Mouse (Mus musculus) forebrain, embryonic 16.5 days (tissue): ENCODE results near the gene Stat5a. TPM values are rescaled to one million over a fixed set of nuclear protein-coding genes. Genes with fewer than 3 reads are reported as not detected.

Experiments
- ATAC-seq: fragments of 200-750 bp; cut with Nextera tagmentation; 2 replicates; pipeline ENCODE4 v1.8.0; 2017; ENCODE audit warnings: mild to moderate bottlenecking, moderate library complexity
- H3K27ac ChIP-seq: fragments of 300-500 bp; sonication (generic); 2 replicates; pipeline ENCODE4 v1.5.1; 2014; ENCODE audit warnings: low read length, control low read depth
- H3K27me3 ChIP-seq: fragments of 300-500 bp; sonication (generic); replicated peaks from 2 replicates; pipeline ENCODE4 v1.6.1; 2014; ENCODE audit warnings: low read length; ENCODE audit not compliant: control insufficient read depth, insufficient read depth
- H3K36me3 ChIP-seq: fragments of 300-500 bp; sonication (generic); 2 replicates; pipeline ENCODE4 v1.6.1; 2014; ENCODE audit not compliant: control insufficient read depth, insufficient read depth
- H3K4me1 ChIP-seq: fragments of 300-500 bp; sonication (generic); replicated peaks from 2 replicates; pipeline ENCODE4 v1.6.1; 2014; ENCODE audit warnings: low read length; ENCODE audit not compliant: control insufficient read depth, insufficient read depth
- H3K4me2 ChIP-seq: fragments of 300-500 bp; sonication (generic); 2 replicates; pipeline ENCODE4 v1.6.1; 2014; ENCODE audit warnings: mild to moderate bottlenecking, low read length, control low read depth
- H3K4me3 ChIP-seq: fragments of 300-500 bp; sonication (generic); replicated peaks from 2 replicates; pipeline ENCODE4 v1.5.1; 2014; ENCODE audit warnings: mild to moderate bottlenecking, low read length, control low read depth
- H3K9ac ChIP-seq: fragments of 300-500 bp; sonication (generic); replicated peaks from 2 replicates; pipeline ENCODE4 v1.6.1; 2014; ENCODE audit warnings: low read depth, low read length, control low read depth
- H3K9me3 ChIP-seq: fragments of 300-500 bp; sonication (generic); 2 replicates; pipeline ENCODE4 v1.6.1; 2016; ENCODE audit warnings: low read length; ENCODE audit not compliant: control insufficient read depth
- WGBS: fragments of 180-500 bp; shearing (Covaris S2); extraction: QIAGEN DNeasy Blood & Tissue Kit; methylation state at CpG from one replicate; pipeline ENCODE4 v1.1.7; 2014; 5-methylcytosine and 5-hydroxymethylcytosine counted together
- polyA plus RNA-seq: library from polyadenylated mRNA; unstranded; fragments of >200 nt; fragmentation: Nextera tagmentation; extraction: Ambion mirVana; gene quantifications from 2 replicates; pipeline ENCODE4 v1.2.1, GENCODE M21; 2015

Gene Stat5a
- polyA plus RNA-seq, 1 experiment from 2014 or later: 1.0 TPM

DNA sequence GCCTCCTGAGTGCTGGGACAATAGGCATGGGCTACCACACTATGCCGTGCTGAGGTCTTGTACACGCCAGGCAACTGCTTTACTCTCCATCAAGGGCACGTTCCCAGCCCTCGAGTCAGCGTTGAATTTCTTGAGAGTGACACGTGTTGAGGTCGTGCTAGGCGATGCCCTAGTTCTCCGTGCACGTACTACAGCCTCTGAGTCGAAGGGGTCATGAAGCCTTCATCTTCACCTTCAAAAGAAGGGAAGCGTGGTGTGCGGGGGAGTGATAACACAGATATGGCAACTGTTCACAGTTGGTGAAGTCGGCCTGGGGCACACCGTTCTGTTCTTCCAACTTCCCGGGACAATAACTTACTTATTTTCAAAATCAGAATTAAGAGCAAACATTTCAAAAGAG lies 39.5 kb upstream of the Stat5a start:
- Histone ChIP-seq H3K27me3 (peaks cover 10% of the 10 kb centered on the region; the same call in 1 of the 2 replicates), H3K4me3 (no peak overlapping the region), H3K36me3 (no peaks in the 10 kb centered on the region), H3K9me3 (no peaks in the 10 kb centered on the region), H3K4me1 (peaks cover 2% of the 10 kb centered on the region; the same call in 1 of the 2 replicates), H3K9ac (no peak overlapping the region), H3K27ac (no peak overlapping the region), H3K4me2 (no peak overlapping the region)
- WGBS: 90% methylated on average over 16 of the region's 16 CpGs
- no peak for ATAC-seq

DNA sequence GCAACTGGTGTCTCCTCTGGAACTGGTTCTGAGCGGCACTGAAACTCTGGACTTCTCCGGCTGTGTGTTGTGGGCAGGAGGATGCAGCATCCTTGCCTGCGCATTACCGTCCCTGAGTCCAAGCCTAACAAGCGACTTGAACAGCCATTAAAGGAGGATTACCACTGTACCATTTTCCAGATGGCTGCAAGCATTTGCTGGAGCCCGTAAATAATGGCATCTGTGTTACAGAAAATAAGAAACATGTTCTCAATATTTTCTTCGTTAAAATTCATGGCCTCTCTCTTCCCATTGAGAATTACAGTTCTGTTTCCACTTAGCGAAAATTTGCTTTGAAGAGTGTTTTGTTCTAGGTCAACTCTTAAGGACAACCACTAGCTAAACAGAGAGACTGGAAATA lies 39.1 kb upstream of the Stat5a start:
- Histone ChIP-seq H3K4me2 (no peak overlapping the region), H3K4me3 (no peak overlapping the region), H3K9ac (no peak overlapping the region), H3K27me3 (peaks cover 10% of the 10 kb centered on the region; the same call in 1 of the 2 replicates), H3K4me1 (peaks cover 2% of the 10 kb centered on the region; the same call in 1 of the 2 replicates), H3K27ac (no peak overlapping the region), H3K9me3 (no peaks in the 10 kb centered on the region), H3K36me3 (no peaks in the 10 kb centered on the region)
- WGBS: 57% methylated on average over 8 of the region's 8 CpGs
- no peak for ATAC-seq

DNA sequence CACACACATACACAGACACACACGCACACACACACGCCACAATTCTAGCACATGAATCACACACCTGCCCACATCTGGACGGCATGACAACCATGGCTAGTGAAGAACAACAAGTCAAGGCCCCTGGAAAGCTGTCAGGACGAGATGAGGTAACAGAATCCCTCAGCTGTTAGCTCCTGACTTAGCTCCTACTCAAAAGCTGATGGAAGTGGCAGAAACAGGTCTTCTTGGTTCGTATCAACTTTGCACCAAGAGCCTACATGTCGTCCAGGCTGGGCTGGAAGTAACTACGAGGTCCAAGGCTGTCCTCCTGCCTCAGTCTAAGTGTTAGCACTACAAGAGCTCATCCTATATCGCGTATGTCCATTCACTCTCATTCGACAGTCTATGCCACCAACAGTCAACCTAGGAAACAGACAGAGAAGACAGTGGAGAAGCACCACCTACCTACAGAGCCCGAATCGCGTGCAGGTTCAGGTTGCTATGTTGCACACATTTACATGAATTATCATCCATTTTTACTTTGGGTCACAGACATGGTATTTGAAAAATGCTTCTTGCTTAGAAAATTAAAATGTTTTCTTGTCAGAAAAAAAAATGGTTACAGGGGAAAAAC lies 37.4 kb upstream of the Stat5a start:
- H3K9me3 ChIP-seq: no peaks in the 10 kb centered on the region
- peaks cover 10% of the 10 kb centered on the region; the same call in 1 of the 2 replicates for H3K27me3 ChIP-seq
- no peak overlapping the region for H3K27ac ChIP-seq
- no peaks in the 10 kb centered on the region for H3K36me3 ChIP-seq
- H3K9ac ChIP-seq: no peak overlapping the region
- no peak overlapping the region for H3K4me3 ChIP-seq
- no peak overlapping the region for H3K4me2 ChIP-seq
- no peak for ATAC-seq
- WGBS: 92% methylated on average over 13 of the region's 13 CpGs
- peaks cover 13% of the 10 kb centered on the region for H3K4me1 ChIP-seq

DNA sequence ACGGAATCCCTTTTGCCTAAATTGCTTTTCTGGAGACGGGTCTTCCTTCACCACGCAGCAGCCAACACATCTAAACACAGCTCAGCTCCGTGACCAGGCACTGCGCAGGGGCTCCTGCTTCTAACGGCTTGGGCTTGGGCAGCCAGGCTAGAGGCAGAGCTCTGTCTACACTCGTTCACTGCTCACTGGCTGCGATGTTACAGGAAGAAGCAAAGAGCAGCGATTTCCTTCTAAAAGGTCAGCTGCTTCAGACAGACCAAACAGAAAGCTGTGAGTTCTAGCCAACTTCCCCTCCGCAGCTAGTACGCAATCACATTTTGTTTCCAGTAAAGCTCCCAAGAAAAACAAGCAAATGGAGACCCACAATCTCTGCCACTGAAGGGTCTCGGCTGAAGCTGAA lies 36.8 kb upstream of the Stat5a start:
- WGBS: 78% methylated on average over 12 of the region's 12 CpGs
- Histone ChIP-seq H3K9ac (no peak overlapping the region), H3K9me3 (no peaks in the 10 kb centered on the region), H3K4me2 (no peak overlapping the region), H3K4me3 (no peak overlapping the region), H3K27me3 (peaks cover 10% of the 10 kb centered on the region; the same call in 1 of the 2 replicates), H3K4me1 (peaks cover 12% of the 10 kb centered on the region), H3K36me3 (no peaks in the 10 kb centered on the region), H3K27ac (no peak overlapping the region)
- no peak for ATAC-seq

DNA sequence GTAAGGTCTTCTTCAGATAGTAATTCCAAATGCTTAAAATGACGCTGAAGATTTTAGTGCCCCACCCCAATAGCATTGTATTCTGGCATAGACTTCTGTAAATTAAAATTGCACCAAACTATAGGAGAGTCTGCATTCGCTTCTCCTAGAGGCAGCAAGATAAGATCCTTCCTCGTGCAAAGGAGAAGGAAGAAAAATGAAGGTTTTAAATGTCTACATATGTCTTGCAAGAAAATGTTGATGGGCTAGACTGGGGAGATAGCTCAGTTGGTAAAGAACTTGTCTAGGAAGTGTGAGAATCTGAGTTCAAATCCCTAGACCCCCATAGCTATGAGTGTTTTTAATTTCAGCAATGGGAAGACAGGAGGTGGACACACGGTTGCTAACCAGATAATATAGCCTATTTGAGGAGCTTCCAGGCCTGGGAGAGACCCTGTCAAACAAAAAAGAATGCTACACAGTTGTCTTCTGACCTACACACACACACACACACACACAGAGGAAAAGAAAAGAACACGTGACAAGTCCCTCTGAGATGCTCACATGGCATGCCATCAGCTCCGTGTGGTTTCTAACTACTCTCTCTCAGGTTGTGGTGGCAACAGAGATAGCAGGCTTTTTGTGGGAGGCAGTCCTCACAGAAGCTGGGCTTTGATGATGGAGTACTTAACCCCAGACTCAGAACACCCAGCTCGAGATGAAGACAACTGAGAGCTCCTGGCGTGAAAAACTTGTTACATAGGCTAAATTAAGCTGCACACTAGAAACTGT lies 35.4 kb upstream of the Stat5a start:
- Histone ChIP-seq H3K27me3 (peaks cover 10% of the 10 kb centered on the region; the same call in 1 of the 2 replicates), H3K4me3 (no peak overlapping the region), H3K4me2 (no peak overlapping the region), H3K4me1 (peaks cover 19% of the 10 kb centered on the region), H3K36me3 (no peaks in the 10 kb centered on the region), H3K9me3 (no peaks in the 10 kb centered on the region), H3K9ac (no peak overlapping the region), H3K27ac (no peak overlapping the region)
- ATAC-seq: no peak
- 76% methylated on average over 8 of the region's 8 CpGs for WGBS

DNA sequence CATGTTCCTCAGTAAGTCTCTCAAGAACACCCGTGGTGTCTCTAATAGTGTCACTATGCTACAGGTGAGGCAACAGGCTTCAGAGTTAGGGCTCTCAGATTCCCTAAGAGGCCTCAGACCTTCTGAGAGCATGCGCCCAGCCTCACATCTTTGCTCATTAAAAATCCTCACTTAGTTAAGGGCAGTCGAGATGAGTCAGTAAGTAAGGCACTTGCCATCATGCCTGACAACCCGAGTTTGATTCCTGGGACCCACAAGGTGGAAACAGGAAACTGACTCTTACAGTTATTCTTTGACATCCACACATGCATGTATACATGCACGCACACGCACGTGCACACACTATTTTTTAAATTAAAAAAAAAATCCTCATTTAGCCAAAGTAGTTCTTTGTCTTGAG lies 34.7 kb upstream of the Stat5a start:
- ATAC-seq: no peak
- no peak overlapping the region for H3K9ac ChIP-seq
- peaks cover 10% of the 10 kb centered on the region; the same call in 1 of the 2 replicates for H3K27me3 ChIP-seq
- H3K36me3 ChIP-seq: no peaks in the 10 kb centered on the region
- WGBS: 78% methylated on average over 7 of the region's 7 CpGs
- no peaks in the 10 kb centered on the region for H3K9me3 ChIP-seq
- H3K27ac ChIP-seq: no peak overlapping the region
- no peak overlapping the region for H3K4me3 ChIP-seq
- no peak overlapping the region for H3K4me2 ChIP-seq
- H3K4me1 ChIP-seq: peaks cover 20% of the 10 kb centered on the region

DNA sequence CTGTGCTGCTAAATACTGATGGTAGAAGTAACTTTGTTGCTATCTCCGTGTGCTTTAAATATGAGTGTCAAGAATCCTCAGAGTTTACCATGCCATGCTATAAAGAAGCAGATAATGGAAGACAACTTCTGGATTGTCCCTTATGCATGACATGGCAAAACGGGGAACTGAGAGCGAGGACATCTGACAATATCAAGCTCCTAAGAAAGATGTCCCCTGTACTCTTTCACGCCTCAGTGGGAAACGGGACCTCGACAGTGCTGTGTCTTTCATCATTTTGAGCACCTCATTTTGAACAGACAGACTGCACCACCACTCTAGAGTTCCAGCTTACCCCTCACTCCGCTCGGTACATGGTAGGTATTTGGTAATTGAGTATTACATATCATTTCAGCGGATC lies 33.7 kb upstream of the Stat5a start:
- H3K4me3 ChIP-seq: no peak overlapping the region
- H3K36me3 ChIP-seq: no peaks in the 10 kb centered on the region
- no peak overlapping the region for H3K4me2 ChIP-seq
- WGBS: 76% methylated on average over 9 of the region's 9 CpGs
- ATAC-seq: no peak
- H3K27ac ChIP-seq: no peak overlapping the region
- peaks cover 10% of the 10 kb centered on the region for H3K27me3 ChIP-seq
- no peak overlapping the region for H3K9ac ChIP-seq
- H3K9me3 ChIP-seq: no peaks in the 10 kb centered on the region
- peaks cover 20% of the 10 kb centered on the region for H3K4me1 ChIP-seq

DNA sequence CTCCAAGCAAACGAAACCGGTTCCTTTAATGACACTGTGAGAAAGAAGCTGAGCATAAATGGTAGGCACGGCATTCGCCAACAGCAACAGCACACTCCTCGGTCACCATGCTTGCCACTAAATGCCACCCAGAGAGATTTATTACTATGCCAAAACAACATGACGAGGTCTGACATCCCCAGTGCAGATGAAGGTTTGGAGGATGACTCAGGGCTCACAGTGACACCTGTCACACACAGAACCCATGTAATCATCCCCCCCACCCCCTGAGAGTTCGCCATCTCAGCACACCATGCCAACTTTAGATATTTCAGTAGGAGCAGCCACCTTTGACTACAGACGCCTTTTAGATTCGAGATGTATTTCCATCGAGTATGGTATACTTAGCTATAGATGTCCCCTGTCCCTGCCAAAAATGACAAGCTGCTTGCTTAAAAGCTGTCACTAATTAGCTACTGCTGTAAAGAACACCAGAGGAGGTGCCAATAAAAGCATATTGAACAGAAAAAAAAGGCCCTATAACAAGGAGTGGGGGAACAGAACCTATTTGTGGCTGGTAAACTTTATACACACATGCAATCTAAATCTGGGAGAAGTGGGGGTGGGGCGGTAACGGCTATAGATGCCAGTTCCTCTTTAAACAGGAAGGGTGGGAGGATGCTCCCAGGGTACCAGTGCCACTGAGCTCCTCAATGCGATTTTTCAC lies 32.8 kb upstream of the Stat5a start:
- 44% methylated on average over 13 of the region's 13 CpGs for WGBS

DNA sequence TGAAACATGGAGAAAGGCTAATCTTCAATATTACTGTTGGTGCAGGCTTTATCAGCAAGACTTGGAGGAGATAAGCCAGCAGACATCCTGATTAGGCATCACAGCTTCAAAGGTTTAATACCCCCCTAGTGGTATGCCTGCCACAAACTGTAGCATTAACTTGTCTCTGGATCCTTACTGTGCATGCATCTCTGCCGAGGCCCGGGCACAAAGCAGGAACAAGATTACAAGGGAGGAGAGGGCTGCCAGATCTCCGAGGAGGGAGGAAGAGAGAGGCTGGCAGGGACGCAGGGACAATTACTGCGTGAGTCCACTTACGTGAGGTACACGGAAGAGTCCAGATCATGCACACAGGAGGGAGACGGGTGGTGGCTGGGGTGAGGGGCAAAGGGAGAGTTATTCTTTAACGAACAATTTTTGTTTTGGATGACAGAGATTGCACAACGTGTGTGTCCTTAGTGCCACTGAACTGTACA lies 30.4 kb upstream of the Stat5a start:
- no peak for ATAC-seq
- no peak overlapping the region for H3K27ac ChIP-seq
- H3K4me3 ChIP-seq: no peak overlapping the region
- H3K4me2 ChIP-seq: no peak overlapping the region
- H3K9ac ChIP-seq: no peak overlapping the region
- H3K4me1 ChIP-seq: peaks cover 20% of the 10 kb centered on the region
- H3K36me3 ChIP-seq: no peaks in the 10 kb centered on the region
- 44% methylated on average over 10 of the region's 10 CpGs for WGBS
- H3K27me3 ChIP-seq: peaks cover 3% of the 10 kb centered on the region
- no peaks in the 10 kb centered on the region for H3K9me3 ChIP-seq

More for the DNA sequence above, 32.8 kb upstream of the Stat5a start:
- Histone ChIP-seq H3K27me3 (peaks cover 10% of the 10 kb centered on the region), H3K27ac (no peak overlapping the region), H3K36me3 (no peaks in the 10 kb centered on the region), H3K4me1 (peaks cover 20% of the 10 kb centered on the region), H3K4me2 (no peak overlapping the region), H3K9ac (no peak overlapping the region), H3K4me3 (no peak overlapping the region), H3K9me3 (no peaks in the 10 kb centered on the region)
- ATAC-seq: peak; percentile 72
